Mouse (Mus musculus) hindbrain, postnatal 0 days (tissue): ENCODE results near the gene Ank. TPM values are rescaled to one million over a fixed set of nuclear protein-coding genes. Genes with fewer than 3 reads are reported as not detected.
"Not testable (repeated sequence)": the region's sequence is repeated elsewhere in the genome, so short reads cannot be mapped to it uniquely, and the experiment has no call there.

ENCODE experiments used
- ATAC-seq: fragments of 200-750 bp; cut with Nextera tagmentation; 2 replicates; pipeline ENCODE4 v1.8.0; 2017; ENCODE audit warnings: mild to moderate bottlenecking, moderate TSS enrichment, moderate library complexity
- DNase-seq: peaks from one replicate; pipeline ENCODE4 v3.0.0-alpha.2; 2015; ENCODE audit warnings: low spot score
- H3K27ac ChIP-seq: fragments of 300-500 bp; sonication (generic); 2 replicates; pipeline ENCODE4 v1.5.1; 2014; ENCODE audit warnings: mild to moderate bottlenecking
- H3K27me3 ChIP-seq: fragments of 300-500 bp; sonication (generic); 2 replicates; pipeline ENCODE4 v1.6.1; 2014; ENCODE audit warnings: low read length, mixed read lengths; ENCODE audit not compliant: insufficient read depth
- H3K36me3 ChIP-seq: fragments of 300-500 bp; sonication (generic); 2 replicates; pipeline ENCODE4 v1.6.1; 2014; ENCODE audit warnings: low read length, mixed read lengths; ENCODE audit not compliant: insufficient read depth
- H3K4me1 ChIP-seq: fragments of 300-500 bp; sonication (generic); 2 replicates; pipeline ENCODE4 v1.6.1; 2014; ENCODE audit warnings: antibody characterized with exemption, low read length, mixed read lengths; ENCODE audit not compliant: insufficient read depth
- H3K4me2 ChIP-seq: fragments of 300-500 bp; sonication (generic); 2 replicates; pipeline ENCODE4 v1.6.1; 2014; ENCODE audit warnings: low read depth, mild to moderate bottlenecking, low read length, moderate library complexity, mixed read lengths
- H3K4me3 ChIP-seq: fragments of 300-500 bp; sonication (generic); 2 replicates; pipeline ENCODE4 v1.5.1; 2014; ENCODE audit warnings: low read length
- H3K9ac ChIP-seq: fragments of 300-500 bp; sonication (generic); replicated peaks from 2 replicates; pipeline ENCODE4 v1.6.1; 2014; ENCODE audit warnings: mild to moderate bottlenecking, low read length, moderate library complexity, mixed read lengths
- H3K9me3 ChIP-seq: fragments of 300-500 bp; sonication (generic); 2 replicates; pipeline ENCODE4 v1.6.1; 2016; ENCODE audit warnings: low read length, mixed read lengths
- CTCF ChIP-seq: IDR thresholded peaks from 2 replicates; pipeline ENCODE4 v1.5.1; 2016; ENCODE audit warnings: antibody characterized with exemption, control low read depth, low read depth
- WGBS: fragments of 180-500 bp; shearing (Covaris S2); extraction: QIAGEN DNeasy Blood & Tissue Kit; methylation state at CpG from one replicate; pipeline ENCODE4 v1.1.7; 2014; 5-methylcytosine and 5-hydroxymethylcytosine counted together
- polyA plus RNA-seq: library from polyadenylated mRNA; unstranded; fragments of >200 nt; fragmentation: Nextera tagmentation; extraction: Ambion mirVana; gene quantifications from 2 replicates; pipeline ENCODE4 v1.2.1, GENCODE M21; 2015
- total RNA-seq: library from RNA; depleted of rRNA; stranded (reverse); fragments of >200 nt; gene quantifications from 2 replicates; pipeline ENCODE4 v1.2.3, GENCODE M21; 2014

Gene Ank
- total and polyA plus RNA-seq, 2 experiments from 2014 or later, result 18.1 to 31.1 TPM

GRCm38 (mm10) chr15:27451760-27452159, 14.7 kb upstream of the Ank start:
- 74% methylated on average over 3 of the region's 3 CpGs for WGBS

GRCm38 (mm10) chr15:27452496-27452895, 14.0 kb upstream of the Ank start:
- H3K27me3 ChIP-seq, result no peaks in the 10 kb centered on the region
- no peaks in the 10 kb centered on the region for H3K4me1 ChIP-seq
- H3K27ac ChIP-seq, result no peak overlapping the region
- no peak for ATAC-seq
- 91% methylated on average over 9 of the region's 9 CpGs for WGBS
- no peak overlapping the region for H3K9ac ChIP-seq
- H3K9me3 ChIP-seq, result no peaks in the 10 kb centered on the region
- no peak overlapping the region for H3K4me2 ChIP-seq
- TF ChIP-seq CTCF, result no peak
- H3K36me3 ChIP-seq, result no peaks in the 10 kb centered on the region
- no peak for DNase-seq
- H3K4me3 ChIP-seq, result no peak overlapping the region

More at GRCm38 (mm10) chr15:27451760-27452159, 14.7 kb upstream of the Ank start:
- Histone ChIP-seq H3K27ac (no peak overlapping the region), H3K4me1 (no peaks in the 10 kb centered on the region), H3K27me3 (no peaks in the 10 kb centered on the region), H3K36me3 (no peaks in the 10 kb centered on the region), H3K4me2 (no peak overlapping the region), H3K9ac (no peak overlapping the region), H3K9me3 (no peaks in the 10 kb centered on the region), H3K4me3 (no peak overlapping the region)
- TF ChIP-seq CTCF, result no peak
- no peak for ATAC-seq
- DNase-seq, result no peak

DNA sequence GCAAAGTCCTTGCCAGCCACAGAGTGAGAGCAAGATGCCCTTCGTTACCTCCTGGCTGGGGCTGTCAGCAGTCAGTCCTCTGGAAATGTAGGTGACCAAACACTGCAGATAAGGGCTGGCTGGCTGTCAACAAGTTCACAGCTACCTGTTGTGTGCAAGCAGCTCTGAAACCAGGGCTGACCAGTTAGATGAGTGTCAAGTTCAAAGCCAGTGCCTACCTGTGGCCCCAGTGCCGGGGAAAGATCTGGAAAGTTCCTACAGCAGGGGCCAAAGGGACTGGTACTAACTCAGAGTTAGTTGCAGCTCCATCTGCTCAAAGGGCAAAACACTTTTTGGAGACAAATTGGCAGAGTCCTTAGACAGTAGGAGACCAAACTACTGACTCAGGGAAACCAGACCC, 9.5 kb upstream of the Ank start:
- no peak overlapping the region for H3K9ac ChIP-seq
- H3K27ac ChIP-seq, result no peak overlapping the region
- no peak for TF ChIP-seq CTCF
- DNase-seq (no peak), ATAC-seq (no peak)
- no peaks in the 10 kb centered on the region for H3K36me3 ChIP-seq
- H3K9me3 ChIP-seq, result no peaks in the 10 kb centered on the region
- WGBS, result 100% methylated on average over 2 of the region's 2 CpGs
- no peak overlapping the region for H3K4me2 ChIP-seq
- H3K27me3 ChIP-seq, result no peaks in the 10 kb centered on the region
- H3K4me3 ChIP-seq, result no peak overlapping the region
- H3K4me1 ChIP-seq, result peaks cover 6% of the 10 kb centered on the region

GRCm38 (mm10) chr15:27459781-27460180, 6.7 kb upstream of the Ank start:
- ATAC-seq, H3K27ac ChIP-seq, H3K27me3 ChIP-seq, H3K9ac ChIP-seq, DNase-seq, H3K4me1 ChIP-seq, H3K4me3 ChIP-seq, H3K4me2 ChIP-seq, H3K36me3 ChIP-seq, H3K9me3 ChIP-seq: not testable (repeated sequence)
- WGBS, result 50% methylated on average over 14 of the region's 14 CpGs

DNA sequence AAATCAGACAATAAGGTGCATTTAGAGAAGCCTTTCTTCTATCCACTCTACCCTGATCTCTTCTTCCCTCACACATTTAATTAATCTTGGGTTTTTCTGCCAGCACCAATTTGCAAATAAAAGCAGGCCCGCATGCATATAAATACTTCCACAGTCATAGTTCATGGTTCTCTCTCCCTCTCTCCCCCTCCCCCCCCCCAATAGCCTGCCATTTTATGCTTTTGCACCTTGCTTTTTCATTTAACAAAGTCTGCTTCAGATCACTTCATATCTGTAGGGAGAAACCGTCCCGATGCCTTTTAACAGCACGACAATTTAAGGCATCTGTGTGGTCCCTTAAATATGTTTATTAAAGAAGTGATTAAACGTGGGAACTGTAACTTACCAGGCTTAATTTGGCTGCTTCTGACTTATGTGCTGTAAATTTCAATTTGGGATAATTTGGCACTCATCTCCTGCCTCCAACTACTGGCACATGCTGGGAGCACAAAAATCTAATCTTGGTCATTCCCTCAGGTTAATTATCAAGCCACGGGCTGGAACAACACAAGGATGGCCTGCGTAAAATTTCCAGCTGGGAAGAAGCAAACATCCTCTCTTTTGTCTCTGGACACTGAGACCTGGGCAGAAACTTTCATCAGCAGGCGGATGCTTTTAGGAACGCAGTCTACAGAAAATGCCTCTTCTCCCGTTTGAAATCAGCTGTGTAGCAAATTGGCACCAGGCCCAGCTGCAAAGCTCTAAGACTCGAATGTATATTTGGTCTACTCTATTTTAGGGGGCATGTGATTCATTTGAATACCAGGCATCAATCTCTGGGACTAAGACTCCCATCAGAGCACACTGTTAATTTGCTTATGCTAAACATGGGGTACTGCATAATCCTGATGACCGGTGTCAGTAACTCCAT, 4.9 kb upstream of the Ank start:
- Histone ChIP-seq H3K36me3 (no peaks in the 10 kb centered on the region), H3K27me3 (no peaks in the 10 kb centered on the region), H3K9me3 (no peaks in the 10 kb centered on the region), H3K9ac (no peak overlapping the region; the same call in 1 of the 2 replicates), H3K4me1 (peaks cover 8% of the 10 kb centered on the region), H3K4me2 (peak overlapping the region; percentile 25; the same call in 1 of the 2 replicates), H3K27ac (no peak overlapping the region), H3K4me3 (no peak overlapping the region)
- ATAC-seq (no peak), DNase-seq (peak; percentile 64)
- no peak for TF ChIP-seq CTCF
- 13% methylated on average over 12 of the region's 12 CpGs for WGBS

- H3K4me3 ChIP-seq, result no peak overlapping the region
- H3K9me3 ChIP-seq, result no peaks in the 10 kb centered on the region
- no peaks in the 10 kb centered on the region for H3K36me3 ChIP-seq
- H3K27me3 ChIP-seq, result no peaks in the 10 kb centered on the region
- H3K9ac ChIP-seq, result no peak overlapping the region
- no peak overlapping the region for H3K4me2 ChIP-seq
- TF ChIP-seq CTCF, result 0 out of 2 replicates have a peak, but pooled peaks have one; percentile 5
- 95% methylated on average over 13 of the region's 13 CpGs for WGBS
- no peak for DNase-seq
- H3K4me1 ChIP-seq, result peaks cover 17% of the 10 kb centered on the region
- ATAC-seq, result no peak
- H3K27ac ChIP-seq, result no peak overlapping the region
Measured at GRCm38 (mm10) chr15:27463876-27464275, 2.6 kb upstream of the Ank start.
